Mouse (Mus musculus): ENCODE measurements at regions not wholly inside any gene's neighbourhood (a gene's known extent, or its start where the extent isn't known, plus 50 kb on each side); places are given as distances from the start of the nearest gene placed in this dataset.

GRCm38 (mm10) chrX:86490309-86490708 is 185.4 kb upstream of the Mageb4 start:
- DNase-seq (ENCODE audit: low spot score) = peak; percentile 9
